Mouse (Mus musculus) right cerebral cortex, adult 18-20 months (tissue): ENCODE results near the gene Cemip.
A peak's percentile ranks its signal among the peaks of the same experiment; 100 is the strongest.

Source experiments
- DNase-seq: peaks from one replicate; pipeline ENCODE4 v3.0.0; 2022; ENCODE audit warnings: mixed read lengths

The Cemip gene

DNA sequence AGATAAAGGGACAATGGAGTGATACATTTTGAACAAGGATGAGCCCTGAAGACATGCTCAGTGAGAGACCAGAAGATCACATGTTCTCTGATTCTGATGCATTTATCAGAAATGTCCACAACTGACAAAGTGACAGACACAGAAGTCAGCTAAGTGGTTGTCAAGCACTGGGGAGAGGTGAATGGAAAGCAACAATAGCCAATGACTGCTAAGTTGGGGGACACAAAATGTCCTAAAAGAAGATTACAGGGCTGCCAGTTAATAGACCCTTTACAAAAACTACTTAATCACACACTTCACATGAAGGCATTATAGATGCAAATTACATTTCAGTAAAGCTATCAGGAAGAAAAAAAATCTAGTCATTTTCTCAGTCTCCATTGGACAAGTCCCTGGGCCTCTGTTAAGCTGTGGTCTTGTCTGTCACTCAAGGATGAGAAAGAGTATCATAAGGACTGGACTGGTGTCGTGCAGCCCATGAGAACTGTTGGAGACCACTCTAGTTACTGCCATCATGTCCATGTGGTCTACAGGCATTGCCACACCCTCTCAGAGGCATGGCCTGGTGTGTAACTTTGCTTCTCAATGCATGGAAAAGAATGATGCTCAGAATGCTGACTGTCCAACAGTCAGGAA is 59.2 kb downstream of the Cemip start:
- no peak for DNase-seq

DNA sequence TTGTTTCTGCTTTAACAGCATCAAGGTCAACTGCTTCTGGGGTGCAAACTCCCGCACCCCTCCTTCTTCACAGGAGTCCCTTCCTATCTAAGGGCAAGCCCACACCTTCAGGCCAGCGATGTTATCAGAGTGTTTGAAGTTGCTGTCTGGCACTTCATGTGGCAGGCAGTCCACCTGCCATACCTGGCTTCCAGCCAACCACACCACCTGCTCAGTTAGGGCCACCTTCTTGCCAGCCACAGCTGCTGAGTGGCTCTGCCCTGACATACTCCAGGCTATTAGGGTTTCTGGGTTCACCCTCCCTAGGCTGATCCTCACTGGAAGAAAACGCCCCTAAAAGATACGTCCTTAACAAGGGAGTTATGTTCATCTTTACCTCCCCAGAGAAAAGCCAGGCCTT is 60.2 kb downstream of the Cemip start:
- no peak for DNase-seq

DNA sequence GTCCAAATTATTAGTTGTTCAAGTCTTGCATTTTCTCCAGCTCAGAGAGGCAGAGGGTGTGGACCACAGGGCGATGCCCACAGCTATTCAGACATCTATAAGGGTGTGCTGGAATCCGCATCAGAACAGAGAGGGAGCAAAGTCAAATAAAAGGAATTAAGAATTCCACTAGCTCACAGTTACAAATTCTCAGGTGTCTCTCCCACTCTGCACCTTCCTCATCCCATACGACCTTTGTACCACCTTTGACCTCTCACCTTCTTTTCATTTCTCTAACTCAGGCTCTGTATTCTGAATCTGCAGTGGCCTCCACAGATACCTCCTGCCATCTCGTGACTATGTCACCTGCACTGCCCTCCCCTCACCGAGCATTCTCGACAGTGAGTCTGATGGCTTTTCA is 62.8 kb downstream of the Cemip start:
- no peak for DNase-seq

GRCm38 (mm10) chr7:84022462-84022861 is 63.8 kb downstream of the Cemip start:
- DNase-seq = no peak

DNA sequence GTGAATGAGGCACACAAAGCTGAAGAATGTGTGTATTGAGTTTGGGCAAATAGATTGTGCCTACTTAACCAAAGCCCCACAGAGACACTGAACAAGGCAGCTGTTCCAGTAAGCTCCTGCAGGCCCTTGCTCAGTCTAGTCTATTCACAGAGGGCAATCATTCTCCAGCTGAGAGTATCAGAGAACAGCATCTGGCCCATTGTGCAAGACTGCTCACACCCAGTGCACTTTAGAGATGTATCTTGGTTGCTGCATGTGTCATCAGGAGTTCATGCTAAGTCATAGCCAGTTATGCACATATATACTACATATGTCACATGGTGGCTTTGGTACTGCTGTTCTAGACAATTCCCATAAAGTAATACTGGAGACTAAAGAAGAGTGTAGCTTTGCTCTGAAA is 66.9 kb downstream of the Cemip start:
- no peak for DNase-seq

DNA sequence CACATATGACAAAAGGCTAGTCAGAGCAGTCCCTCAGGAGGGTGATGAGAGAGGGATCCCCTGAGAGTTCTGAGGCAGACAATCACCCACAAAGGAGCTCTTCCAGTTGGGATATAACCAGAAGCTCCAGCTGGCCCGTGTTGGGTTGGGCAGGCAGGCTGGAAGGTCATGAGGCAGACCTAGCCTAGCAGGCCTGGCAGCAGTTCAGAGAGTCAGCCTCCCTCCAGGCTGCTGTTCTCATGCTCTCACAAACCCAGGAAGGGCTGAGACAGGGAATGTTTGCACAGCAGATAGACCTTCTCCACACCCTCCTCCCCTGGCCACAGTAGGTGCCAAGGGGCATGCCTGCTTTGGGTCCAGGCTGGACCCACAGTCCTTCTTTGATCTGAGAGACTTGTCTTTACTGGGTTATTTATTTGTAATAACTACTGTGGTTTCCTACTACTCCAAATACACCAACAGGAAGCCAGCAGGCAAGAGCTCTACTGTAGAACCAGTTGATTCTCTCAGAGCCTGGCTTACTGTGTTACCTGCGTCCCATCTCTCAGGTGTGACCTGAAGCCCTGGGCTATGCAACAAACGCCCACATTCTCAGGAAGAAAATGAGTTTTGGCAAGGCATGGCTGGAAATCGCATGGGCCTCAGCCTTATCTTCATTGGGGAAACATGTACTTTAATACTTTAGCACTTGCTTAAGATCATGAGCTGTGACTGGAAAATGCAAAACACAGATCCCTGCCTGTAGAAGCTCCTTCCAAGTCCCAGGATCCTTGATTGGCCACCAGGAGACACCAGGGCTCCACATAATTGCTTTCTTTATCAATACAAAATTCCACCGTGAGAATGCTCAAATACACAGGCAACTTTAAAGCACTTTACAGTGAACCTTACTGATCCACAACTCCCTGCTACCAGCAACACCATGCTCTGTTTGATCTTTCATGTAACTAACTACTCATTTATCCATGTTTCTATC is 67.7 kb downstream of the Cemip start:
- DNase-seq = no peak

DNA sequence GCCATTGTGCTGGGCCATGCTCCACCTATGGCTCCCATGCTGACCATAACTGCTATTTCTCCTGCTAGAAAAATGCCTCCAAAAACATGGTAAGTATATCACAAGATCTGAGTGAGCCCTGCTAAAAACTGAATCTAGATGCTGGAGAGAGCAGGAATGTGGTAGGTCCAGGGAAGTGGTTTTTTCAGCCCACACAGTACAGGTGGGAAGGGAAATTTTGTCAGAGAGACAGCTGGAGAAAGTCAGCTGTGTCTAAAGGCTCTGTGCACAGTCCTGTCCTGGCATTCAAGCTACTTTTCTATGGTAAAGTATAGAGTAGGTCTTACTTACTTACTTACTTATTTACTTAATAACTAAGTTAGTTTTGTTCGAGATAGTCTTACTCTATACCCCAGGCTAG is 71.3 kb downstream of the Cemip start:
- DNase-seq = no peak

DNA sequence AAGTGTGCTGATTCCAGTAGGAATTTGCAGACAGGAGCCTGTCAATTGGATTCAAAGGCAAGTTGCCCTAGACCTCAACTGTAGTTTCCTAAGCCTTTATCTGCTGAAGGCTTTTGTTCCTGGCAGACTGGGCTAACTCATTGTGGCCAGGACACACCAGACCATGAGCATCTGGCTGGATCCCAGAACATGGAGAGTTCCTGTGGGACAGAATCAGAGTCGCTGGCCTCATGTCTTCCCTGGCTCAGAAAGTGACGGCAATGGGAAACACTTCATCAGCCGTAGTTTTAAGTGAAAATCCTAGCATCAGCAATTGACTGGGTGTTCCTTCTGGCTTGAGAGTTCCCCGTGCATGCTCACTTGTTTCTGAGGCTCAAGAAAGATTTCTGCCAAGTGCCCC is 72.6 kb downstream of the Cemip start:
- no peak for DNase-seq

DNA sequence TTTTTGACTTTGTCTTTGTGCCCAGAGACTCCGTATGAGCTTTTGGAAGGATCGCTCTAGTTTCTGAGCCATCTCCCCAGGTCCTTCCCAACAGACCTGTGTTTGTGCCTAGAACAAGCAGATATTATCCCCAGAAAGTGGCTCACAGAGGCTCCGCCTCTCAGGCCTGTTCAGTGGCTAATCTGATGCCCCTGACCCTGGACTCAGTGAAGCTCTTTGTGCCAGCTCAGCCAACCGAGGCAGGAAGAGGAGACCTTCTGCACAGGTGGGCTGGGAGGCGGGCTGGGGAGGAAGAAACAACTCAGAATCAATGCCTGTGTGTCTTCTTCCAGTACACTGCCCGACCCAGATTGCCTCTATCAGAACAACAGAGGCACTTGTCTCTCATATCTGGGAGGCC is 81.9 kb downstream of the Cemip start:
- DNase-seq = no peak

- peak; percentile 4 for DNase-seq
Measured at GRCm38 (mm10) chr7:84001516-84001915, 84.8 kb downstream of the Cemip start.

- DNase-seq = no peak
Measured at GRCm38 (mm10) chr7:84000671-84001070, 85.6 kb downstream of the Cemip start.

DNA sequence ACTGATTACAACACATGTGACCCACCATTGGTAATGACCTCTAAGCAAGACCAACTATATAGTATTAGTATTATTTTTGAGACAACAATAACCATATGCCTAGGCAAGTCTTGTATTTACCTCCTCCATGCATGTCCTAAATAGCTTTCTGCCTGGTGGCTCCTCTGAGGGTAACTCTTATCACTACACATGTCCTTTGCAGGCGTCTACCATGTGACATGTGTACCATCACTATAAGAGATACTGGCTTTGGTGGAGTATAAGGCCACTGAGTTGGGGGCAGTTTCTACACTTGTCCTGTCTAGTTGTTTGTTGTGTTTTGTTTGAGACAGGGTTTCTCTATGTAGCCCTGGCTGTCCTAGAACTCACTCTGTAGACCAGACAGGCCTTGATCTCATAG is 86.7 kb downstream of the Cemip start:
- DNase-seq = no peak

DNA sequence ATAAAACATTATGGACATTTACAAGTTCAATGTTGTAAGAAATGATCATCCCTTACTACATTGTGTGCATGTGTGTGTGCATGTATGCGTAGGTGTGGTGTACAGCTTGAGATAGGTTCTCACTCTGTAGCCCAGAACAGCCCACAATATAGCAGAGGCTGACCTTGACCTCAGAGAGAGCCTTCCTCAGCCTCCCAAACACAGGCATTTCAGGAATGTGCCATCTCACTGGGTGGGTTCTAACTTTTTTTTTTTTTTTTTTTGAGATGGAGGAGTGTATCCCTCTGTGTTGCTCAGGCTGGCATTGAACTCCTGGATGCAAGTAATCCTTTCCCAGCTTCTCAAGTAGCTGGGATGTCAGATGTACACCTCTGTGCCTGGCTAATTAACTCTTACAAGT is 92.0 kb downstream of the Cemip start:
- DNase-seq = no peak

GRCm38 (mm10) chr7:83989294-83989693 is 97.0 kb downstream of the Cemip start:
- DNase-seq = no peak

GRCm38 (mm10) chr7:83985751-83986150 is 100.6 kb downstream of the Cemip start:
- DNase-seq = no peak

DNA sequence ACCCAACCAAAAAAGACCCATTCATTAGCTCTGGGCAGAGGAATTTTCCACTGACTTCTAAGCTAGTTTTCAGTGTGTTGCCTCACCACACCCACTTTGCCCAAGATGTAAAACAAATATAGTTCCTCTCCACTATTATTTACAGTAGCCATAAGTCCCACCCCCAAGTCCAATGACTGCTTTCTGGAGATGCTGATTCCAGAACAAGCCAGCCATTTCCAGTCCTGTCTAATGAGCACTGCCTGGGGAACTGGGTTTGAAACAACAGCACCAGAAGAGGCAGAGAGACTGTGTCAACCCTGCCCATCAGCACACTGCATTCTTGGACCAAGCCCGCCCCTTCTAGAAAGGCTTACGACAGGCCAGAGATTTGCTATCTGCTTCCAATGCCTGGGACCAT is 103.7 kb downstream of the Cemip start:
- no peak for DNase-seq

GRCm38 (mm10) chr7:83978945-83979536 is 107.3 kb downstream of the Cemip start:
- DNase-seq = no peak

GRCm38 (mm10) chr7:83978410-83978809 is 107.9 kb downstream of the Cemip start:
- no peak for DNase-seq

- DNase-seq = no peak
Measured at GRCm38 (mm10) chr7:83976413-83976958, 109.8 kb downstream of the Cemip start.

GRCm38 (mm10) chr7:83975283-83975682 is 111.0 kb downstream of the Cemip start:
- no peak for DNase-seq

DNA sequence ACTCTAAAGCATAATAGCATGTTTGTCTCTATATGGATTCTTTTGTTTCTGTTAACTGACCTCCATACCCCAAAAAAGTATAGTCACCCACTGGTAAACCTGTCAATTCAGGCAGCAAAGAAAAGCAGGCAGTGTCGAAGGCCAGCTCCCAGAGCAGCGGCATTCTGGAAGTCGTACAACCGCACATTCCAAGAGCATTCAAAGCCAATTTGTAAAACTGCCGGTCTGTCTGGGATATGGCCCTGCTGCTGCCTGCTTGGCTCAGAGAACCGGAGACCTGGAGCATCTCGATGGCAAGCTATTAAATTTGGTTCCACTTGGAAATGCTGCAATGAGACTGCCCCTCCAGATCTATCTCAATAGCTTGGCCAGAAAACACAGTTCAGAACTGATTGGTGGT is 113.8 kb downstream of the Cemip start:
- DNase-seq = no peak

GRCm38 (mm10) chr7:83966047-83966818 is 120.1 kb downstream of the Cemip start:
- no peak for DNase-seq

GRCm38 (mm10) chr7:83965181-83965580 is 121.1 kb downstream of the Cemip start:
- no peak for DNase-seq
